Mouse (Mus musculus) small intestine, adult 2 months (tissue): Measurements from ENCODE around the gene Iqcf1. TPM values are rescaled to one million over a fixed set of nuclear protein-coding genes. Genes with fewer than 3 reads are reported as not detected.
A peak's percentile ranks its signal among the peaks of the same experiment; 100 is the strongest.

ENCODE experiments used
- H3K27ac ChIP-seq: fragments of 200-500 bp; 2 replicates; pipeline ENCODE4 v1.5.1; 2012; ENCODE audit warnings: low read depth, low read length, control low read depth, inconsistent platforms; ENCODE audit not compliant: insufficient read depth
- H3K27me3 ChIP-seq: fragments of 200-500 bp; 2 replicates; pipeline ENCODE4 v1.6.1; 2012; ENCODE audit warnings: mild to moderate bottlenecking, moderate library complexity, low read length, inconsistent platforms; ENCODE audit not compliant: control insufficient read depth, insufficient read depth
- H3K36me3 ChIP-seq: fragments of 200-500 bp; 2 replicates; pipeline ENCODE4 v1.6.1; 2012; ENCODE audit warnings: mild to moderate bottlenecking, low read length, control low read depth, inconsistent platforms; ENCODE audit not compliant: control insufficient read depth, insufficient read depth
- H3K4me1 ChIP-seq: fragments of 200-500 bp; 2 replicates; pipeline ENCODE4 v1.6.1; 2012; ENCODE audit warnings: low read length, inconsistent platforms, mixed read lengths; ENCODE audit not compliant: control insufficient read depth, insufficient read depth, insufficient read length
- H3K4me3 ChIP-seq: fragments of 200-500 bp; 2 replicates; pipeline ENCODE4 v1.5.1; 2012; ENCODE audit warnings: low read depth, mild to moderate bottlenecking, control low read depth, inconsistent platforms, low read length, moderate library complexity
- CTCF ChIP-seq: fragments of 200-500 bp; IDR thresholded peaks from 2 replicates; pipeline ENCODE4 v1.5.1; 2012; ENCODE audit warnings: low read depth, mild to moderate bottlenecking, control low read depth, inconsistent platforms, low read length, moderate library complexity, mixed read lengths; ENCODE audit not compliant: insufficient replicate concordance, insufficient read length; ENCODE audit errors: extremely low read depth
- POLR2A ChIP-seq: fragments of 200-500 bp; IDR thresholded peaks from 2 replicates; pipeline ENCODE4 v1.6.1; 2012; ENCODE audit warnings: low read depth, mild to moderate bottlenecking, control low read depth, inconsistent platforms, low read length, moderate library complexity
- WGBS: fragments of 180-500 bp; shearing (Covaris S2); methylation state at CpG from one replicate; pipeline ENCODE4 v1.1.7; 2018; 5-methylcytosine and 5-hydroxymethylcytosine counted together
- polyA plus RNA-seq: library from polyadenylated mRNA; depleted of rRNA; stranded (reverse); fragments of >200 nt; gene quantifications from 2 replicates; pipeline ENCODE4 v1.2.3, GENCODE M21; 2012

The Iqcf1 gene
- polyA plus RNA-seq, 1 experiment: not detected

- Histone ChIP-seq H3K27ac (peak overlapping the region; percentile 36), H3K27me3 (no peaks in the 10 kb centered on the region), H3K4me1 (peaks cover 22% of the 10 kb centered on the region), H3K4me3 (no peak overlapping the region), H3K36me3 (no peaks in the 10 kb centered on the region)
- TF ChIP-seq POLR2A (no peak), CTCF (no peak)
- WGBS: 53% methylated on average over 4 of the region's 4 CpGs
Observed at GRCm38 (mm10) chr9:106472321-106472720, 27.4 kb upstream of the Iqcf1 start.

- no peak overlapping the region for H3K27ac ChIP-seq
- H3K4me1 ChIP-seq: peaks cover 27% of the 10 kb centered on the region
- WGBS: 77% methylated on average over 16 of the region's 16 CpGs
- TF ChIP-seq POLR2A (no peak), CTCF (no peak)
- H3K36me3 ChIP-seq: no peaks in the 10 kb centered on the region
- H3K27me3 ChIP-seq: no peaks in the 10 kb centered on the region
- no peak overlapping the region for H3K4me3 ChIP-seq
Observed at GRCm38 (mm10) chr9:106473081-106473752, 26.6 kb upstream of the Iqcf1 start.

GRCm38 (mm10) chr9:106473753-106474105 is 26.0 kb upstream of the Iqcf1 start:
- H3K27ac ChIP-seq: no peak overlapping the region
- H3K4me1 ChIP-seq: peaks cover 27% of the 10 kb centered on the region
- H3K27me3 ChIP-seq: no peaks in the 10 kb centered on the region
- 53% methylated on average over 5 of the region's 5 CpGs for whole genome bisulfite sequencing
- no peaks in the 10 kb centered on the region for H3K36me3 ChIP-seq
- no peak overlapping the region for H3K4me3 ChIP-seq
- no peak for TF ChIP-seq CTCF
- TF ChIP-seq POLR2A: no peak

GRCm38 (mm10) chr9:106474456-106474855 is 25.3 kb upstream of the Iqcf1 start:
- H3K4me1 ChIP-seq: peaks cover 27% of the 10 kb centered on the region
- no peaks in the 10 kb centered on the region; the same call in 1 of the 2 replicates for H3K36me3 ChIP-seq
- H3K4me3 ChIP-seq: no peak overlapping the region
- H3K27me3 ChIP-seq: no peaks in the 10 kb centered on the region
- 15% methylated on average over 6 of the region's 6 CpGs for WGBS
- no peak overlapping the region for H3K27ac ChIP-seq
- TF ChIP-seq POLR2A (no peak), CTCF (peak; percentile 76)

GRCm38 (mm10) chr9:106475046-106475445 is 24.7 kb upstream of the Iqcf1 start:
- Histone ChIP-seq H3K27me3 (no peaks in the 10 kb centered on the region), H3K4me1 (peaks cover 27% of the 10 kb centered on the region), H3K36me3 (no peaks in the 10 kb centered on the region; the same call in 1 of the 2 replicates), H3K27ac (no peak overlapping the region), H3K4me3 (peak overlapping the region; percentile 56)
- 57% methylated on average over 7 of the region's 7 CpGs for WGBS
- no peak for TF ChIP-seq POLR2A
- TF ChIP-seq CTCF: no peak

GRCm38 (mm10) chr9:106475663-106476001 is 24.1 kb upstream of the Iqcf1 start, which contains the start of gene Rrp9:
Gene Rrp9, plus strand, starts transcription at chr9:106475963.
- TF ChIP-seq CTCF (no peak), POLR2A (no peak)
- Histone ChIP-seq H3K4me3 (peak within 1 kb of the TSS; percentile 56), H3K27me3 (no peaks in the 10 kb centered on the region), H3K36me3 (no peaks in the 10 kb centered on the region; the same call in 1 of the 2 replicates), H3K27ac (peak within 1 kb of the TSS; percentile 73), H3K4me1 (peaks cover 27% of the 10 kb centered on the region)
- 55% methylated on average over 10 of the region's 10 CpGs for WGBS

GRCm38 (mm10) chr9:106476002-106476923 is 23.5 kb upstream of the Iqcf1 start:
- Histone ChIP-seq H3K4me1 (peaks cover 27% of the 10 kb centered on the region), H3K36me3 (peaks cover 3% of the 10 kb centered on the region; the same call in 1 of the 2 replicates), H3K27me3 (no peaks in the 10 kb centered on the region), H3K27ac (peak overlapping the region; percentile 73), H3K4me3 (peak overlapping the region; percentile 56)
- TF ChIP-seq POLR2A: no peak
- no peak for TF ChIP-seq CTCF
- 4% methylated on average over 16 of the region's 16 CpGs for WGBS
